Comparison of ENCODE assay signal across 13 mouse cellular contexts in genomic region chr14:120287987-120288275, GRCm38 (mm10). TPM values are rescaled to one million over a fixed set of nuclear protein-coding genes. Genes with fewer than 3 reads are reported as not detected.
DNase-seq lines count a peak whose midpoint lies in the region; ATAC-seq and TF ChIP-seq lines count a peak whose summit lies in the region.
"Had no signal": no experiment of that assay in that cellular context is flagged by ENCODE, and none has a peak within 500 bp of the region (broad histone marks: within the 10 kb centered on the region; RNA-seq: fewer than 3 reads in every experiment).

No protein-coding gene starts in this region.

- H3K4me1 ChIP-seq in heart, embryonic 12.5 days (replicated peaks): peaks cover 93% of the 10 kb centered on the region
- H3K4me1 ChIP-seq in limb, embryonic 11.5 days (ENCODE audit: control insufficient read depth, insufficient read depth, low read length): peaks cover 35% of the 10 kb centered on the region

- no peaks in the 10 kb centered on the region for H3K9me3 ChIP-seq in heart, embryonic 12.5 days (replicated peaks)
- no peaks in the 10 kb centered on the region for H3K9me3 ChIP-seq in limb, embryonic 11.5 days (ENCODE audit: control insufficient read depth, low read length)
- H3K9me3 ChIP-seq: liver, embryonic 15.5 days; midbrain, embryonic 15.5 days had no signal

- ATAC-seq in heart, embryonic 12.5 days (ENCODE audit: insufficient number of reproducible peaks, low FRiP score): no peak
- ATAC-seq in activated CD4-positive, CD25-positive, alpha-beta regulatory T cell, adult 4 months: peak; percentile 10
- no peak for ATAC-seq in limb, embryonic 11.5 days (ENCODE audit: insufficient number of reproducible peaks, low FRiP score, low TSS enrichment, low read depth)
- no peak for ATAC-seq in megakaryocyte-erythroid progenitor cell, adult 5-6 weeks (replicated peaks; ENCODE audit: low FRiP score, low TSS enrichment, poor library complexity, severe bottlenecking)
- ATAC-seq: midbrain, embryonic 15.5 days had no signal

- no peaks in the 10 kb centered on the region for H3K27me3 ChIP-seq in heart, embryonic 12.5 days (replicated peaks)
- H3K27me3 ChIP-seq in limb, embryonic 11.5 days (ENCODE audit: control insufficient read depth, insufficient read depth, low read length): no peaks in the 10 kb centered on the region
- H3K27me3 ChIP-seq: liver, embryonic 15.5 days; midbrain, embryonic 15.5 days had no signal

- H3K4me2 ChIP-seq in heart, embryonic 12.5 days: no peak overlapping the region
- 0 out of 2 replicates have a peak overlapping the region, but pooled peaks have one; percentile 23 for H3K4me2 ChIP-seq in limb, embryonic 11.5 days (ENCODE audit: low read depth, severe bottlenecking)
- H3K4me2 ChIP-seq: liver, embryonic 15.5 days; midbrain, embryonic 15.5 days had no signal

- intact Hi-C loops in heart, postnatal 14 days (cut with DNase I): no loop called here

- peak overlapping the region; percentile 90 for H3K27ac ChIP-seq in heart, embryonic 12.5 days (ENCODE audit: poor library complexity, severe bottlenecking)
- H3K27ac ChIP-seq in layer of hippocampus, adult 2 months: peak overlapping the region; percentile 73
- peak overlapping the region; percentile 76 for H3K27ac ChIP-seq in limb, embryonic 11.5 days (replicated peaks; ENCODE audit: low read depth, low read length)
- H3K27ac ChIP-seq: liver, embryonic 15.5 days; midbrain, embryonic 15.5 days had no signal

- no peak overlapping the region for H3K4me3 ChIP-seq in heart, embryonic 12.5 days
- H3K4me3 ChIP-seq in layer of hippocampus, adult 2 months: no peak overlapping the region
- no peak overlapping the region for H3K4me3 ChIP-seq in limb, embryonic 11.5 days (ENCODE audit: low read depth, low read length)
- H3K4me3 ChIP-seq: erythroblast, embryonic 14.5 days; liver, embryonic 15.5 days; midbrain, embryonic 15.5 days had no signal

- H3K9ac ChIP-seq in heart, embryonic 12.5 days: 0 out of 2 replicates have a peak overlapping the region, but pooled peaks have one; percentile 29
- H3K9ac ChIP-seq in limb, embryonic 11.5 days (ENCODE audit: low read length): no peak overlapping the region
- H3K9ac ChIP-seq: liver, embryonic 15.5 days; midbrain, embryonic 15.5 days had no signal

- no peak for DNase-seq in heart, postnatal 14 days
- no peak for DNase-seq in layer of hippocampus, adult 2 months (ENCODE audit: low spot score in 2 of 2)
- DNase-seq in layer of hippocampus, adult 8-10 months (ENCODE audit: low spot score in 2 of 2): no peak
- no peak for DNase-seq in limb, embryonic 11.5 days (ENCODE audit: low spot score)
- no peak for DNase-seq in adrenal gland, postnatal 10 days
- DNase-seq: gastrocnemius, postnatal 25 days; thymus, postnatal 25 days had no signal

- no peak for TF ChIP-seq CTCF in layer of hippocampus, adult 2 months (conservative IDR thresholded peaks at IDR 0.05)

- H3K36me3 ChIP-seq in heart, embryonic 12.5 days: peaks cover 20% of the 10 kb centered on the region
- no peaks in the 10 kb centered on the region for H3K36me3 ChIP-seq in limb, embryonic 11.5 days (ENCODE audit: control insufficient read depth, insufficient read depth, low read length)
- H3K36me3 ChIP-seq: liver, embryonic 15.5 days; midbrain, embryonic 15.5 days had no signal

RNA-seq across cellular contexts. Expression of gene Mbnl2, which starts 12.5 kb away (rescaled TPM):
- 108 and 114 TPM in 2 replicates for polyA plus RNA-seq in heart, embryonic 12.5 days (2016; fragmentation: Nextera tagmentation; extraction: Ambion mirVana)
- total RNA-seq in heart, postnatal 14 days (2021): 100 to 1,000 TPM; 237 to 252 TPM
- 100 to 1,000 TPM; 244 to 250 TPM for total RNA-seq in layer of hippocampus, adult 2 months (2021)
- total RNA-seq in layer of hippocampus, adult 8-10 months (2022): 100 to 1,000 TPM; 203 to 270 (median 247) TPM
- polyA plus RNA-seq in activated CD4-positive, CD25-positive, alpha-beta regulatory T cell, adult 4 months (2017; shearing (Covaris generic)): 10 to 100 TPM; 44.6 to 46.0 TPM
- polyA plus RNA-seq in limb, embryonic 11.5 days (2014; fragmentation: Nextera tagmentation; extraction: Ambion mirVana): 62.1 and 64.9 TPM in 2 replicates
- total RNA-seq in megakaryocyte-erythroid progenitor cell, adult 5-6 weeks (2014; fragmentation: Nextera tagmentation): 27.2 and 33.1 TPM in 2 replicates
- 35.3 and 44.1 TPM in 2 replicates for total RNA-seq in megakaryocyte-erythroid progenitor cell, adult 5-6 weeks (2017)
- 100 to 1,000 TPM; 182 to 201 TPM for total RNA-seq in adrenal gland, postnatal 10 days (2021)

Comparison
In these comparisons a context has a peak if more than half of its experiments do, and no peak if none do; other contexts are left out.
1. RNA of gene Mbnl2, which starts 12.5 kb away (total RNA-seq): 203 to 270 TPM in layer of hippocampus, adult 8-10 months, 237 to 252 TPM in heart, postnatal 14 days, 244 to 250 TPM in layer of hippocampus, adult 2 months and 182 to 201 TPM in adrenal gland, postnatal 10 days; 27.2 to 44.1 TPM in megakaryocyte-erythroid progenitor cell, adult 5-6 weeks; every median in the first group is over 4 times any median in the second.
2. Peak in every context shown above with its lines, with median percentiles within 50 percentile points of each other: H3K27ac ChIP-seq.